Mouse (Mus musculus) inflammation-experienced regulatory T-cells, adult 6 months (primary cell): ENCODE results near the gene Rpl19. TPM values are rescaled to one million over a fixed set of nuclear protein-coding genes. Genes with fewer than 3 reads are reported as not detected.

Source experiments
- ATAC-seq: one replicate; pipeline ENCODE4 v1.8.0; 2017
- polyA plus RNA-seq, 3 experiments: library from polyadenylated mRNA; unstranded; fragments of 100-300 nt; shearing (Covaris generic); gene quantifications; one replicate each; pipeline ENCODE4 v1.2.1; 2017

Gene Rpl19
- polyA plus RNA-seq, 3 experiments from 2014 or later: 2,465 to 4,071 (median 3,234) TPM

GRCm38 (mm10) chr11:97998898-97999608 is 27.5 kb upstream of the Rpl19 start:
- ATAC-seq: peak; percentile 77

- ATAC-seq: no peak
Measured at GRCm38 (mm10) chr11:97999748-98000147, 26.8 kb upstream of the Rpl19 start.

- peak; percentile 50 for ATAC-seq
Measured at GRCm38 (mm10) chr11:98000378-98001140, 26.0 kb upstream of the Rpl19 start.

- no peak for ATAC-seq
Measured at GRCm38 (mm10) chr11:98001351-98001824, 25.1 kb upstream of the Rpl19 start.

- no peak for ATAC-seq
Measured at GRCm38 (mm10) chr11:98001986-98002385, 24.5 kb upstream of the Rpl19 start.

GRCm38 (mm10) chr11:98002627-98003026 is 23.9 kb upstream of the Rpl19 start:
- no peak for ATAC-seq

- ATAC-seq: no peak
Measured at GRCm38 (mm10) chr11:98003171-98003671, 23.3 kb upstream of the Rpl19 start.

- no peak for ATAC-seq
Measured at GRCm38 (mm10) chr11:98004161-98004560, 22.3 kb upstream of the Rpl19 start.

- no peak for ATAC-seq
Measured at GRCm38 (mm10) chr11:98005076-98005475, 21.4 kb upstream of the Rpl19 start.

- no peak for ATAC-seq
Measured at GRCm38 (mm10) chr11:98005686-98006085, 20.8 kb upstream of the Rpl19 start.

GRCm38 (mm10) chr11:98008087-98008486 is 18.4 kb upstream of the Rpl19 start:
- ATAC-seq: peak; percentile 54

- ATAC-seq: no peak
Measured at GRCm38 (mm10) chr11:98011716-98012115, 14.8 kb upstream of the Rpl19 start.

GRCm38 (mm10) chr11:98012831-98013230 is 13.7 kb upstream of the Rpl19 start:
- ATAC-seq: no peak

- ATAC-seq: no peak
Measured at GRCm38 (mm10) chr11:98016177-98016576, 10.3 kb upstream of the Rpl19 start.

- ATAC-seq: no peak
Measured at GRCm38 (mm10) chr11:98016824-98017223, 9.7 kb upstream of the Rpl19 start.

- no peak for ATAC-seq
Measured at GRCm38 (mm10) chr11:98018222-98018621, 8.3 kb upstream of the Rpl19 start.

- ATAC-seq: peak; percentile 54
Measured at GRCm38 (mm10) chr11:98018858-98019641, 7.5 kb upstream of the Rpl19 start.

- ATAC-seq: peak; percentile 69
Measured at GRCm38 (mm10) chr11:98019883-98020610, 6.5 kb upstream of the Rpl19 start.

- no peak for ATAC-seq
Measured at GRCm38 (mm10) chr11:98020710-98021109, 5.8 kb upstream of the Rpl19 start.

- ATAC-seq: no peak
Measured at GRCm38 (mm10) chr11:98021118-98021517, 5.4 kb upstream of the Rpl19 start.

GRCm38 (mm10) chr11:98021565-98022252 is 4.8 kb upstream of the Rpl19 start:
- no peak for ATAC-seq

GRCm38 (mm10) chr11:98022253-98022554 is 4.3 kb upstream of the Rpl19 start:
- no peak for ATAC-seq
